Mouse (Mus musculus): ENCODE measurements around the gene Cstb. TPM values are rescaled to one million over a fixed set of nuclear protein-coding genes. Genes with fewer than 3 reads are reported as not detected.
"Not testable (repeated sequence)": the region's sequence is repeated elsewhere in the genome, so short reads cannot be mapped to it uniquely, and the experiment has no call there.

Gene Cstb
- total RNA-seq, 2 experiments from 2014 or later = 10.1 to 17.7 TPM

DNA sequence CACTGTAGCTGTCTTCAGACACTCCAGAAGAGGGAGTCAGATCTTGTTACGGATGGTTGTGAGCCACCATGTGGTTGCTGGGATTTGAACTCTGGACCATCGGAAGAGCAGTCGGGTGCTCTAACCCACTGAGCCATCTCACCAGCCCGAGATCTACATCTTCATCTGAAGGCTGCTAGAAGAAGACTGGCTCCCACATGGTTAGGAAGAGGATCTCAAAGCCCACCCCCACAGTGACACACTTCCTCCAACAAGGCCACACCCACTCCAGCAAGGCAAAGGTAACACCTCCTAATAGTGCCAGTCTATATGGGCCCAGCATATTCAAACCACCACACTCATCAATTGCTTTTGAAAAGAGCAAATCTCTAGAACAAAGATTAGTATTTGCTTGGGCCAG lies 10.5 kb upstream of the Cstb start:
- DNase-seq (ENCODE audit: low spot score) = not testable (repeated sequence)

DNA sequence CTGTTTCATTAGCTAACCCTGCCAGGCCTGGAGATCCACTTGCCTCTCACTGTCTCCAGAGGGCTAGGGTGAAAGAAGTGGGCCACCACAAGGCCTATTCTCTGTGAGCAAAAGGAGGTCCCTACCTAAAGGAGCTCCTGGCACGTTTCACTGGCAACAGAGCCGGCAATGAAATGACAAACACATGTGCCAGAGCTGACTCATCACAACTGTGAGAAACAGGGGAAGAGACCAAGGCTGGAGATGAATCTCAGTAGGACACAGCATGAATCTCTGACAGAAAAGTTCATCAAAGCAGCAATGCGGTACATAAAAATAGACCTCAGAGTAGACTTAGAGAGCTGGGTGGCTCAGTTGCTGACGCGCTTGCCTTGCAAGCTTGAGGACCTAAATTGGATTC lies 7.6 kb upstream of the Cstb start:
- DNase-seq (ENCODE audit: low spot score) = no peak

DNA sequence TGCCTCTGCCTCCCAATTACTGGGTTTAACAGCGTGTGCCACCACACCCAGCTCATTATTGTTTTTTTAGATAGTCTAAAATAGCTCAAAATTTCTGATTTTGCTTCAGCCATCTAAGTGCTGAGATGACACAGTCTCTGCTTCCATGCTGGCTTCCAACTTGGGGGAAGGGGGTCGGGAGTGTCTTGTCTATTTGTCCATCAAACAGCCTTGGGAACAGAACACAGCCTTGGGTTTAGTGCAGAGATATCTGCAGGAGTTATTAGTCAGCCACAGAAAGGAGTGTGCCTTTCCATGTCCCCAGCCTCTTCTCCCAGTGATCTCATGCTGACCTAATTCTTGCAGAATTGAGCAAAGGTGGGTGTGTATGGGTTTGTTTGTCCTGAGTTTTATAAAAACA lies 6.7 kb upstream of the Cstb start:
- no peak for DNase-seq (ENCODE audit: low spot score)

DNA sequence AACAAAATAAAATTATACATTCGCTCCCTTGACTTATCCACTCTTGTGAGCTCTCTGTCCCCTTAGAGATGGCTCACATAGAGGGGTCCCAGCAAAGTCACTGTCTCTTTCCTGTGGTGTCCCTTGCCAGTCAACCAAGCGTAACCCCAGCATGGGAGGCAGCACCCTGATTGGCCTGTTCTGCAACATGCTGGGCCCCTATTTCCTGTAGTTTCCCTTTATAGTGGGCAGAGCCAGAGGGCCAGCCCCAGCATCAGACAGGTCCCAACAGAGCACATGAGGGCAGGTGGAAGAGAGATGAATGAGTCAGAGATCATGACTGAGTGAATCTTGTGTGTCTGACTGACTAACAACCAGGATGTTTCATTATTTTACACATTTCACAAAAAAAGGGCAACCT lies 4.5 kb upstream of the Cstb start:
- DNase-seq (ENCODE audit: low spot score) = no peak

DNA sequence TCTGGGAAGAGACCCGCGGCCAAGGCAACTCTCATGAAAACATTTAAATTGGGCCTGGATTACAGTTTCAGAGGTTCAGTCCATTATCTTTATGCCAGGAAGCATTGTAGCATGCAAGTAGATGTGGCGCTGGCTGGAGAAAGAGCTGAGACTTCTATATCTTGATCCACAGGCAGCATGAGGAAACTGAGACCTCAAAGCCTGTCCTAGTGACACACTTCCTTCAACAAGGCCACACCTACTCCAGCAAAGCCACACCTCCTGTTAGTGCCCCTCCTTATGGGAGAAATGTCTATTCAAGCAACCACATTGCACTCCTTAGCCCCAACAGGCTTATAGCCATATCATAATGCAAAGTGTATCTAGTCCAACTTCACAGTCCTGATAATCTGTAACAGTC lies 2.9 kb upstream of the Cstb start:
- DNase-seq (ENCODE audit: low spot score) = no peak

DNA sequence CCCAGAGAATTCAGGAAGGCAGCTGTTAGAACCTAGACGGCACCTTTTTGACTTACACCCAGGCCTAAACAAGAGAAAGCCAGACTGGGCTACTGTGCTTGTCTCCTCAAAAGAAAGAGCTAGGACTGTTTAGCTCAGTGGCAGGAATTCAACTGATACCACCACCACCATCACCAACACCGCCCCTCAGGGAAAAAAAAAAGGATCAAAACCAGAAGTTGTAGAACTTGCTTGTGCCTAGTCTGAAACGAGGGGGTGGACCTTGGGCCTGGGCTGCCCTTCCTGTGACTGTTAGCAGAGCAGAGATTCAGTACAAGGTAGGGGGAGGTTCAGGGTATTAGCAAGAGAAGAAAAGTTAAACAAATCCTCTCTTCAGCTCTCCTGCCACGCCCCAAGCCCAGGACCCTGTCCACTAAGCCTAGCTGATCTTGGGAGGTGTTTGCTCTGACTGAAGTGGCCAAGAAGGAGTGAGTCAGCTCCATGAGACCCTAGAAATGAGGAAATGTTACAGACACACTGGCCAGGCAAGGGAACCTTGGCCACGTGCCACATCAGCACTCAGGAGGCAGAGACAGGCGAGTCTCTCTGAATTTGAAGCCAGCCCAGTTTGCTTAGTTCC lies 757 bp downstream of the Cstb start:
- DNase-seq (ENCODE audit: low spot score) = no peak

DNA sequence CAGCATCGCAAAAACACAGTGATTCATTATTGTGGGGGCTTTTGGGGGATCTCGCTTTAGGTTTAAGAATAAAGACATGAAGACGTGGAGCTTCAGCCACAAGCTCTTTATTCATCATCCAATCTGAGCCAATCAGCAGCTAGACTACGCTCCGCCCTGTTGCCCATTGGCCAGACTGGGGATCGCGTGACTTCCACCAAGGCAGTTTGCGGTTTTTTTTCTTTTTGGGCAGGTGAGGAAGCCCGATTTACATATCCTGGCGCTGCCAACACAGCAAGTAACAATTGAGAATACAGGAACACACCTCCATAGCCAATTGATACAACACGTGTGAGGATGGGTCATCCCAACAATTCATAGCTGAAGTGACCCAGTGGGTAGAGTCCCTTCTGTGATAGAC lies 2.6 kb downstream of the Cstb start:
- DNase-seq (ENCODE audit: low spot score) = no peak

DNA sequence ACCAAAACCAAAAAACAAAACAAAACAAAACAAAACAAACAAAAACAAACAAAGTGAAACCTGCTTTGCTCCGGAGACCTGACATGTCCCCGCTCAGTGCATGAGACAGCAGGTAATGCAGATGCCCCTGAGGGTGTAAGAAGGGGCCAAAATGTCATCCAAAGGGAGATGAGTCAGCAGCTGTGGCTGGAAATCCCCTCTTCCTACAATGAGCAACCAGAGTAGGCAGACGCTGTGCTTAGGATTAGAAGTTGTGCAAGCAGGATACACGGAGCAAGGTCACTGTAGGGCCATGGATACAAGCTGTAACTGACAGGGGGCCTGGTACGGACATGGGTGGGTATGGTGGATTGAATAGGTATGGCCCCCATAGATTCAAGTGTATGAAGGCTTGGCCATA lies 3.7 kb downstream of the Cstb start:
- DNase-seq (ENCODE audit: low spot score) = no peak

DNA sequence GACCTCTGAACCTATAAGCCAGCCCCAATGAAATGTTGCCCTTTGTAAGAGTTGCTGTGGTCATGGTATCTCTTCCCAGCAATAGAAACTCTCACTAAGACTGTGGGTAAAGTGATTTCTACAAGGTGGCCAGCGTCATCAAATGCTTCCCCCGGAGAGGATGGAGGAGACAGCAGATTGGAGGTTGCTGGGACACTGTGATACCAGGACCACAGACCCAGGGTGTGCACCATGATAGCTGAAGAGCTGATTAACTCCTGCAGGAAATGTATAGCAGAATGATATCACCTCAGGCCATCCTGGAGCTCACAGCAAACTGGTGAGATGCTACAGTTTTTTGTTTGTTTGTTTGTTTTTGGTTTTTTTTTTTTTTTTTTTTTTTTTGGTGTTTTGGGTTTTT lies 4.3 kb downstream of the Cstb start:
- no peak for DNase-seq (ENCODE audit: low spot score)

DNA sequence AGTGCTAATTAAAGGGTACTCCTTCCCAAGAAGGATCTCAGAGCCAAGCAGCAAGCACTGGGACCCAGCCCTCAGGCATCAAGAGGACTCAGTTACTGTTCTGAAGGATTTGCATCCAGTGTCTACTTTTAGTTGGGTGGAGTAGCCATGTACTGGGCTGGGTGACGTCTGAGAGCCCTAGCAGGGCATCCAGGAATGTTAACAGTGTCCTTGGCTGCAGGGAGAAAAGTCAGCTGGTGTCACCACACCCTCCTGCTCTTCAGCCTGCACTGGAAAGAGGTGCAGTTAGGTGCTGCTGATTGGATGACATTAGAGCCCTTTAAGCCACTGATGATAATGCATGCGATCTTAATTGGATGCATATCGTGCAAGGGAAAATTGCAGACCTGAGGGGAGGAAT lies 7.4 kb downstream of the Cstb start:
- DNase-seq (ENCODE audit: low spot score) = no peak

DNA sequence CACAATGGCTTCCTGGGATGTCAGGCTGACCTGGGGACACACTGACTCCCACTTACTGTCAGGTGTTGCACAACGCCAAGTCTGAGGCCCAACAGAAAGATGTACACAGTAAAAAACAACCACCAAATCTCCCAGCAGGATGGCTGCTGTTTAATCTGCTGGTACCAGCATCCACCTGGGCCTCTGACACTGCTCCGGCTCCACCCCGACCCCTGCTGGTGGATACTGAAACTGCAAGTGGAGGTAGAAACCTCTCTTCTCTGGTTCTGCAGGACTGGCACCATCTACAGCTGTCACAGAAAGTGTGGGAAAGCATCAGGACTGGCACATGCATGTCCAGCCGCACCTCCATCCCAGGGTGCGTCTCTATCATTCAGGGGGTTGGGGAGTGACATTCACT lies 12.6 kb downstream of the Cstb start:
- DNase-seq (ENCODE audit: low spot score) = peak; percentile 73

DNA sequence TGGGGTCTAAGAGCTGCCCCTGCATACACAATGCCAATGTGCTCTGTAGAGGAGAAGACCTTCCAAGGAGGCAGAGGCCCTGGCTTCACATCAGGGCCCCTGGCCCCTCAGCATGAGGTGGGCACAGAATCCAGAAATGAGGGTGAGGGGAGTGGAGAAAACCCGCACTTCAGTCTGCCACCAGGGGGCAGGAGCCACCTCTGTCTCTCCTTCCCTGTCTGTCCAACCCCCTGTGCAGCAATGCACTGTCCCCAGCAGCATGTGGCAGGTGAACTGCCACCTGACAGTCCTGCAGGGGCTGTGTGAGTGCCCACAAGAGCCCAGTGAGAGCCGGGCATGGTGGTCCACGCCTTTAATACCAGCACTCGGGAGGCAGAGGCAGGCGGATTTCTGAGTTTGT lies 14.1 kb downstream of the Cstb start:
- DNase-seq (ENCODE audit: low spot score) = no peak

DNA sequence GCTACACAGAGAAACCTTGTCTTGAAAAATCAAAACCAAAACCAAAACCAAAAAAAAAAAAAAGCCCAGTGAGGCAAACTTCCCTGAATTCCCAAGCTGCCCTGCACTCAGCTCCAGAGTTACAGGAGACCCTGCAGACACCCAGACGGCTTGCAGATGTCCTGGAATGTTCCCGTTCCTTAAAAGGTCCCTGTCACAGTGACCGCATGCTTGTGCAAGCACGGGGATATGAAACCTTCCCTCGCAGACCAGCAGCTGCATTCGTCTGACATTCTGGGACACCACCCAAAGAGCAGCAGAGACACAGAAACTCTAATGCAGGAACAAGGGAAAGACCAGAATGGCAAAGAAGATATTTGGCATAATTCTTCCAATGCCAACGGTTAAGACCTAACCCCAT lies 14.5 kb downstream of the Cstb start:
- DNase-seq (ENCODE audit: low spot score) = no peak

DNA sequence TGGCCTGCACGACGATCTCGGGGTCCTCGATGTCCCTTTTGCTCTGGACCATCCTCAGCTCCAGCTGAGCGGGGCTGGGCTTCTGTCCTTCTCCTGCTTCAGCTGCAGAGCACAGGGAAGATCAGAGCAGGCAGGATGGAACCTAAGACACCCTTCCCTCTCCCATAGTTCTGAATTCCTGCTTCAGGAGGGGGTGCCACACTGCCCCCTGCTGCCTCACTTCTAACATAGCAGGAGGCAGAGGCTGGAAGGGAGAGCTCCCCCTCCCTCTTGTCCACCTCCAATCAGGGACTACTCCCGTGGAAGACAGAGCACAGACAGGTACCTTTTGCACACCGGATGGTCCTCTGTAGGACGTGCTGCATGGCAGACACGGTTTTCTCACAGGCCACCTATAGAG lies 15.3 kb downstream of the Cstb start:
- DNase-seq (ENCODE audit: low spot score) = no peak

DNA sequence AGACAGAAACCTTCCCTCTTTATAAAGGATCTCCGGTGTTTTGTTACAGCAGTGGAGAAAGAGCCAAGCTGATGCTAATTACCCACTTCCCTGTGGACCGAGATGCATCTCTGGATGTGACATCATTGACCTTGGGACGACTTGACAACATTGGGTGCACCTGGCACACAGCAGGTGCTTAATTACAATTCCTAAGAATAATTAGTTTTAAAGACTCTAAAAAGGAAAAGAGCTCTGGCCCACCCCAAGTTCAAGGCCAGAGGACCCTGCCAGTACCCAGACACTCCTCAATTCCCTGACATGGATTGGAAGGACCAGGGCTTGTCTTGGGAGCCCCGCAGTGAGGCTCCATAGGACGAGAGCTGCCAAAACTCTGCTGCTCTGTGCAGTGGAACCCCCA lies 16.1 kb downstream of the Cstb start:
- no peak for DNase-seq (ENCODE audit: low spot score)

DNA sequence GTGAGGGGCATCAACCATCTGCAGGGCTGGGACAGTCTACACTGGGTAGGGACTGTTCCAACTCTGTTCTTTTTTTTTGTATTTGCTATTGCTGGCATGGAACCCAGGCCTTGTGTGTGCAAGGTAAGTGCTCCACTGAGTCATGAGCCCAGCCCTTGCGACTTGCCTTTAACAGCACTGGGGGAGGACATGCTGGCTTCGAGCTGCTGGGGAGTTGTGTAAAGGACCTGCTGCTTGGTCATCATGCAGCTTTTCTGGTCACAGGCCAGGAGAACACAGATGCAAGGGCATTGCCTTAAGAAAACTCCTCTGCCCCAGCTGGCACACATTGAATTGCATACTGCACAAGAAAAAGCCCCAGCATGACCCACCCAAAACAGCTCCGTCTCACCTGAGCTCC lies 16.8 kb downstream of the Cstb start:
- no peak for DNase-seq (ENCODE audit: low spot score)

DNA sequence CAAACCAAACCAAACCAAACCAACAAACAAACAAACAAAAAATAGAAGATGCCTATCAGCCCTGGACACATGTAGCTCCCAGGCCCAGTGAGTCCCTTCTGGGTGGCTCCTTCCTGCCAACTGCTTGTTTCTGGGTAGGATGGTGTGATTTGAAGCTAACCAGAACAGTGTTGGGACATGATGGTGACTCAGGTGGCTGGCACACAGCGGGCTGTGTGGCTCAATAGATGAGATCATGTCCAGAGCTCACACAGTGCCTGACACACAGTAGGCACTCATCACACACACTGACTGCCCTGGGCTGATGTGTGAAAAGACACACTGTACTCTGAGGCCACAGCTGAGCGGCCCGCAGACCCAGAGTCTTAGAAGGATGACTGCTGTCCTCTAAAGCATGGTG lies 20.7 kb downstream of the Cstb start:
- no peak for DNase-seq (ENCODE audit: low spot score)

DNA sequence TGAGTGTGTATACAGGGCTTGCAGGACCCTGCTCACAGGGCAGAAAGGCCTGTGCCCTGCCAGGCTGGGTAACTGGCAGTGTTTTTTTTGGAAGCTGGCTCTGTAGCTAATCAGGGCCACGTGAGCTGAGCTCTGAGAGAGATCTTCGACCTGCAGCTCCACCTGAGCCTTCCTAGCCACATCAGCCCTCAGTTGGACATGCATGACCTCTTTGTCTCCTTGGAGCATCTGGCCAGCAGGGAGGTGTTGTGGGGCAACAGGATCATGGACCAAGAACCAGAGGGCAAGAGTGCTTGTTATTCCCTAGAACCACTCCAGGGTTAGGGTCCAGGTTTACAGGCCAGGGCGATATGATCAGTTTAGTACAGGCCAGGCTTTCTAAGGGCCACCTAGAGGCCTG lies 21.9 kb downstream of the Cstb start:
- DNase-seq (ENCODE audit: low spot score) = no peak

DNA sequence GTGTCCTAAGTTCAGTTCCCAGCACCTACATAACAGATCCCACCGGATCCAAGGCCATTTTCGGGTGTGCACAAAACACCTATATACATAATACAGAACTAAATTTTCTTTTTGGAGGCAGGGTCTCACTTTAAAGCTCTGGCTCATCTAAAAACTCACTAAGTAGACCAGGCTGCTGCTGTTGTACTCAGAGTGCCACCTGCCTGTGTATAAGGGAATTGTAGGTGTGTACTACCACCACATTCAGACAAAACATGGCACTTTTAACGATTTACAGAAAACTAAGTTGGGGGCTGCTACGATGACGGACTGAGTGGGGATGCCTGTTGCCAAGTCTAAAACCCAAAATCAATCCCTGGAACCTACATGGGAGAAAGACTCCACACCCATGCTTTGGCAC lies 25.3 kb downstream of the Cstb start:
- DNase-seq (ENCODE audit: low spot score) = no peak

DNA sequence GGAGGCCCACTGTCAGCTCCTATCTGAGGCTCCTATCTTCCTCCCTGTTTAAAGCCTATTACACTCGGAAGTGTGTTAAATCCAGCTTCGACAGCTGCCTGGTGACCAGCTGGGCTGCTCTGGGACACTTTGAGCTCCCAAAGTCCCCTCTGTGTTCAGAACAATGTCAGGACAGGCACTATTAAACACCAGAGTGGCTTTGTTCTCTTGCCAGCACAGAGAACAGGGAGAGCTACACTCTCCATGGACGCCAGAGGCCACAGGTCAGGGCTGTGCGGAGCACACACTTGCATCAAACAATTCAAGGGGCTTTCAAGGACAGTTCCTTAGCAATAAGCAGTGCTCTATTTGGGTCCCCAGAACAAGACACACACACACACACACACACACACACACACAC lies 27.2 kb downstream of the Cstb start:
- DNase-seq (ENCODE audit: low spot score) = no peak

DNA sequence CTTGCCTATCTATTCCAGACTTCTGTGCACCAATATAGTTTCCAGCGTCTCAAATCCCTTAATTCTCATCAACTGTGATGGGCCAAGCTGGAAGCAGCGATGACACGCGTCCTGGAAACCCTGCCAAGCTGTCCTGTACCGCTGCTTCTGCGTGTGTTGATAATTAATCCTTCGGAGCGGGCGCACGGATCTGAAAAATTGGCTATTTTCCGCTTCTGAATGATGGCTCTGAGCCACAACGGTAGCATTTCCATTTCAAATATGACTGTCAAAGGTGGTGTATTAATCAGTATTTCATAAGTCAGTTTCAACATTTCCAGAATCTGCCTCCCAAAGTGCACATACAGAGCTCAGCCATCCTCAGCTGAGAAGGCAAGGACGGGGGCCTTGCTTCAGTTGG lies 31.2 kb downstream of the Cstb start:
- DNase-seq (ENCODE audit: low spot score) = no peak

DNA sequence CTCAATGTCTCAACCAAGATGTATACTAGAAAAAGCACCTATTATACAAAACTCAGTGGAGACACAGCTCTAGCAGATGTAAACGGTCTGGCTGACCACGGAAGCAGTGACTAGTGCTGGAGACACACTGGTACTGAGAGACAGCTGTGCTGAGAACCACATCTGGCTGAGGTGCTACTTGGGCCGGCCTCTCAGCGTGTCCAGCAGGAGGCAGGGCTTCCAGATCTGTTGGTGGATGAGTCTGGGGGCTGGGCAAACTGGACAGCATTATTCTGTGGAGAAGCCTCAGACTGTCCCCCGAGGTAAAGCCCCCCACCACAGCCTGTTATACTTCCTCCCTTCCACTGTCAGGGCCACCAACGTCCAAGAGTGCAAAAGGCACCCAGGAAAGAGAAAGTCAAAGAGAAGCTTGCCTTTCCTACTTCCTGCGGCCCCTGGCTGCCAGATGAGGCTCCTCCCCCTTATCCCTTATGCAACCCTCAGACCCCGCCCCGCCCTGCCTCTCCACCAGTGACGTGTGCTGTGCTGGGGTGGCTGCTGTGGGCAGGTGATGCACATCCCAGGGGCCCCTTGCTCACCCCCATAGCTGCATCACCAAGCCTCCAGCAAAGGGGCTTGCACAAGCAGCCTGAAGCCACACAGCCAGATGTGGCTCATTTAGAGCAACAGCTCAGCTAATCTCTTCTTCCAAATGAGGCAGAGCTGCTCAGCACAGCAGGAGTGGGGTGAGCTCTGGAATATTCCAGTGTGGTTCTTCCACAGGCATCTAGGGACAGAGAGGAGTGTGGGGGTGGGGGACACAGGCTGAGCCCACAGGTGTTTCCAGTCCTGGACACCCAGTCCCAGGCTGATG lies 32.3 kb downstream of the Cstb start:
- peak; percentile 78 for DNase-seq (ENCODE audit: low spot score)

DNA sequence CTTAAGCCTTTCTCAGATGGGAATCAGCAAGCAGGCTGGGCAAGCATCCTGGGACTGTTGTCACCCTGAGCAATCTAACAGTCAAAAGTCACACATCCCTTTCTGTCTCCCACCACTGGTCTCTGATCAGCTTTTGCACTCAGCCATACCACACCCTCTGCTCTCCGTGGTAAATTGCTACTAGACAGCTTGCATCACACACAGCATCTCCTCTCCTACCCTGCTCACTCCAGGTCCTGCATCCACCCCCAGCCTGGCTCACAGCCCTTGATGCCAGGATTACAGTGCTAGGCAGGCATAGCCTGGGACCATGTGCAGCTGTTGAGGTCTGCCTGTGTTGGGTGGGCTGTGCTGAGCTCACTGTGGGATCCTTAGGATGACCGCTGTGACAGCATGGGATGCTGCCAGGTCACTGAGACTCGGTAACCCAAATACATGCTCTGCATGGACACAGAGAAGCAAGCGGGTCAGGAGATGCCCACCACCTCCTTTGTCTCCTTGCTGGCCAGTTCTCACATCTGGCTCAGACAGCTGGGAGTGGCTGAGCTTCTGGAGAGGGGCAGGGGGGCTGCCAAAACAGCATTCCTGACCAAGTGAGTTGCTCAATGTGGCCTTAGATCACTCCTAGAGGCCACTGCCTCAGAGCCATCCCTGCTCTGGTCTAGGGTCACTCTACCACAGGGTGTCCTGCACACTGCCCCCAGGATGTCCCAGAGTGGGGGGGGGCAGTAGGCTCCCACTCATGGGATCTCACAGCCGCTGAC lies 33.1 kb downstream of the Cstb start:
- DNase-seq (ENCODE audit: low spot score) = peak; percentile 53

Measured in gastrocnemius, adult 18-20 months (tissue).